Comparison of ENCODE assay signal across 8 mouse cellular contexts in the genomic region with DNA sequence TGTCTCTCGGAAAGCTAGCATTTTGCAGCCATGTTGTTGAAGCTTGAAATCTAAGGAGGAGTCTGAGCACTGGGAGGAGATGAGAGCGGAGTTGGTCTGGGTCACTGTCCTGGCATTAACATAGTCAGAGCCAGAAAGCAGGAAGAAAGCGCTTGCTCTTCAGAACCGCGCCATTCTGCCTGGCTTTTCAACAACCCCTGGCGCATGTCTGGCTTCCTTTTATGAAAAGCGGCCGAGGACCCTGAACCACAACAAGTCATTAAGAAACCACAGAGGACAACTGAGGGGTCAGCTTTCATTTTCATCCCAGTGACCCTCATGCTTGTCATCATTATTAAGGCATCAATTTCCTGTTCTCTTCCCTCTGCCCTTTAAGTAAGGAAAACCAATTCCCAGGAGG.
DNase-seq lines count a peak whose midpoint lies in the region; ATAC-seq lines count a peak whose summit lies in the region.
"Had no signal": no experiment of that assay in that cellular context is flagged by ENCODE, and none has a peak within 500 bp of the region (broad histone marks: within the 10 kb centered on the region; RNA-seq: fewer than 3 reads in every experiment).

No protein-coding gene starts in this region.

- no peak for DNase-seq in embryonic facial prominence, embryonic 14.5 days (ENCODE audit: low spot score)
- DNase-seq in gastrocnemius, postnatal 14 days = no peak
- no peak for DNase-seq in layer of hippocampus, postnatal 14 days (ENCODE audit: low spot score in 2 of 2)
- no peak for DNase-seq in layer of hippocampus, adult 9-11 months

- H3K4me1 ChIP-seq in embryonic facial prominence, embryonic 14.5 days (ENCODE audit: control insufficient read depth, insufficient read depth, low read length) = peaks cover 5% of the 10 kb centered on the region; the same call in 1 of the 2 replicates
- peaks cover 7% of the 10 kb centered on the region for H3K4me1 ChIP-seq in kidney, embryonic 16.5 days (ENCODE audit: insufficient read depth, low read length)
- H3K4me1 ChIP-seq in midbrain, embryonic 15.5 days = peaks cover 18% of the 10 kb centered on the region

- 13% methylated on average over 8 of the region's 8 CpGs for WGBS in embryonic facial prominence, embryonic 14.5 days
- WGBS in kidney, embryonic 16.5 days = 22% methylated on average over 8 of the region's 8 CpGs
- WGBS in midbrain, embryonic 15.5 days = 19% methylated on average over 8 of the region's 8 CpGs

- no peaks in the 10 kb centered on the region for H3K36me3 ChIP-seq in embryonic facial prominence, embryonic 14.5 days (ENCODE audit: control insufficient read depth, insufficient read depth, low read length)
- H3K36me3 ChIP-seq in kidney, embryonic 16.5 days (ENCODE audit: insufficient read depth, low read length) = no peaks in the 10 kb centered on the region
- no peaks in the 10 kb centered on the region for H3K36me3 ChIP-seq in midbrain, embryonic 15.5 days (replicated peaks)

- intact Hi-C loops in gastrocnemius, postnatal 14 days (cut with DNase I; ENCODE audit: low total_unique reads) = no loop called here

- peak overlapping the region; percentile 29 for H3K4me2 ChIP-seq in embryonic facial prominence, embryonic 14.5 days (ENCODE audit: low read depth, low read length)
- H3K4me2 ChIP-seq in kidney, embryonic 16.5 days (replicated peaks; ENCODE audit: low read depth, low read length) = peak overlapping the region; percentile 23
- H3K4me2 ChIP-seq in midbrain, embryonic 15.5 days = 0 out of 2 replicates have a peak overlapping the region, but pooled peaks have one; percentile 7

- 0 out of 2 replicates have a peak, but pooled peaks have one; percentile 36 for ATAC-seq in common myeloid progenitor, adult 5-6 weeks (replicated peaks; ENCODE audit: low read depth, poor library complexity, severe bottlenecking)
- no peak for ATAC-seq in embryonic facial prominence, embryonic 14.5 days (ENCODE audit: low read depth)
- ATAC-seq in kidney, embryonic 16.5 days (ENCODE audit: low FRiP score, low TSS enrichment) = no peak
- ATAC-seq in midbrain, embryonic 15.5 days (replicated peaks) = no peak

- H3K27me3 ChIP-seq in embryonic facial prominence, embryonic 14.5 days (replicated peaks; ENCODE audit: control insufficient read depth, insufficient read depth, low read length) = no peaks in the 10 kb centered on the region
- no peaks in the 10 kb centered on the region for H3K27me3 ChIP-seq in kidney, embryonic 16.5 days (ENCODE audit: insufficient read depth, low read length)
- H3K27me3 ChIP-seq in midbrain, embryonic 15.5 days (replicated peaks) = no peaks in the 10 kb centered on the region

- no peak overlapping the region for H3K27ac ChIP-seq in embryonic facial prominence, embryonic 14.5 days (replicated peaks; ENCODE audit: low read depth, low read length)
- H3K27ac ChIP-seq in kidney, embryonic 16.5 days (ENCODE audit: low read length) = 0 out of 2 replicates have a peak overlapping the region, but pooled peaks have one; percentile 3
- no peak overlapping the region for H3K27ac ChIP-seq in midbrain, embryonic 15.5 days
- H3K27ac ChIP-seq: liver, embryonic 14.5 days had no signal

- no peaks in the 10 kb centered on the region for H3K9me3 ChIP-seq in embryonic facial prominence, embryonic 14.5 days (ENCODE audit: control insufficient read depth, low read length)
- H3K9me3 ChIP-seq in kidney, embryonic 16.5 days (ENCODE audit: low read length) = no peaks in the 10 kb centered on the region
- H3K9me3 ChIP-seq in midbrain, embryonic 15.5 days = no peaks in the 10 kb centered on the region

- H3K9ac ChIP-seq in embryonic facial prominence, embryonic 14.5 days (ENCODE audit: low read depth, low read length) = no peak overlapping the region; the same call in 1 of the 2 replicates
- no peak overlapping the region for H3K9ac ChIP-seq in kidney, embryonic 16.5 days (replicated peaks; ENCODE audit: low read length)
- no peak overlapping the region for H3K9ac ChIP-seq in midbrain, embryonic 15.5 days
- H3K9ac ChIP-seq: liver, embryonic 14.5 days had no signal

- 0 out of 2 replicates have a peak overlapping the region, but pooled peaks have one; percentile 0 for H3K4me3 ChIP-seq in embryonic facial prominence, embryonic 14.5 days (ENCODE audit: low read depth, low read length)
- H3K4me3 ChIP-seq in kidney, embryonic 16.5 days (ENCODE audit: low read length) = no peak overlapping the region
- H3K4me3 ChIP-seq in midbrain, embryonic 15.5 days = no peak overlapping the region
